Mouse (Mus musculus) urinary bladder, postnatal 14 days (tissue): ENCODE data around the gene Phf11c.
A peak's percentile ranks its signal among the peaks of the same experiment; 100 is the strongest.
"Not testable (repeated sequence)": the region's sequence is repeated elsewhere in the genome, so short reads cannot be mapped to it uniquely, and the experiment has no call there.

Experiments used
- DNase-seq: peaks from one replicate; pipeline ENCODE4 v3.0.0; 2021; ENCODE audit warnings: low spot score

Gene Phf11c

DNA sequence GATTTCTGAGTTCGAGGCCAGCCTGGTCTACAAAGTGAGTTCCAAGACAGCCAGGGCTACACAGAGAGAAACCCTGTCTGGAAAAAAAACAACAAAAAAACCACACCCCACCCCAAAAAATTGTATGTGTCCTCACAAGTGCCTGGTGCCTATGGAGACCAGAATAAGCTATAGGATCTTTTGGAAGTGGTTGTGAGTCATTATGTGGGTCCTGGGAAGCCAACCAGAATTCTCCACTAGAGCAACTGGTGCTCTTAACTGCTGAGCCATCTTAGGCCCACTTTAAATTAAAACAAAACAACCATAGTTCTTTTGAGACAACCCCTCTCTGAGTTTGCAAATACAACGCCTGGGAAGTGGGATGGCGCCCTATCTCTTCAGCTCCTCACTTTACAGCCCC is at the start of gene Phf11c:
TSS of gene Phf11c (minus strand) at position 101 of the 400 bp plus-strand sequence.
- no peak for DNase-seq

DNA sequence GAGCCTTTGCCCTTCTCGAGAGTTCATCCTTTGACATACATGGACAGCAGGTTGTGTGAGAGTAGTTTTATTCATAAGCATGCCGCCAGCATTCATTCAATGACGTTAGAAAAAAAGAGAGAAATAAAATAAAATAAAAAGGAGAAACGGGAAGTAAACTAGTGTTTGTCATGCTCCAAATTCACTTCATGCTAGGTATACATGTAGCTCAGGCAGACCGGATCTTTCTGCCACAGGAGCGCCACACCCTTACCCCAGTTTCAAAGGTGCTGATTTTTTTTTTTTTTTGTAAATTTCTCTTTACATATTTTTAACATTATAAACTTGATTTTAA is 46.3 kb upstream of the Phf11c start:
- DNase-seq = no peak

DNA sequence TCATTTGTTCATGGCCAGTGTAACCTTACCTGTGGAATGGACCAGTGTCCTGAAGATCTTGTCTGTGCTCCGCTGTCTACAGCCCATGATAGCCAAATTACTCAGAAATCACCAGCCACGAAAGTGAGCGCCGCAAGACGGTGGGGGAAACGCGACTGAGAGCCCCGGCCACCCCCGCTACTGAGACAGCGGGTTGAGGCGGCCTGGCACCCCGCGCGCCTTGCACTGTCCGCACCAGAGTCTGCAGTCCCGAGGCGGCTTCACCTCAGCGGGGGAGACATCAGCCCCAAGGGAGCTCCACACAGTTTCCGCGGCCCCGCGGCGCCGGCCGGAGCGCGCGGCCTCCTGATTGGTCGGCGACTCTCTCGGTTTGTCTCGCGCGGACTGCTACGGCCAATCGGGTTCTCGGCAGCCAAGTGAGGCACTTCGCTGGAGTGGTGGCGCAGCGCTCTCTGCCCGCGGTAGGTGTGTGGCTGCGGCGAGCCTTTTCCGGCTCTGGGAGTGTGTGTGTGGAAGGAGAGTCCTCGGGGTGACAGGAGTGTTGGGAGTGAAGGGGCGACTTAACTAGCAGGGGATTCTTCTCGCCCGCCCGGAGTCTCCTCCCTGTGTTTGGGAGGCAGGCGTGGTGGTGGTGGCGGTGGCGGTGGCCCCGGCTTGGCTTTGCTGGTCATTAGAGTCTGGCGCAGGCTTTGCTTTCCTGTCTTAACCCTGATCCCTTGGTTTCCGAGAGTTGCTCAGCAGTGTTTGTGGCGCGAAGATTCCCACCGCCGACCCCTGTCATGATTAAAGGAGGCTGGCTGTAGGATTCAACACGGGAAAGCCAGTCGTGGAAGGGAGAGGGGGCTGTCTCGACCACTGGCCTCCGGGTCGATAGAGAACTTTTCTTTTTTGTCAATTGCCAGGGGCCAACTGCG is 45.6 kb upstream of the Phf11c start, which contains the start of the genes Setdb2 and Cab39l:
TSS of gene Setdb2 (minus strand) at position 327 of the 914 bp plus-strand sequence.
TSS of gene Cab39l (plus strand) at position 415 of the 914 bp plus-strand sequence.
- peak; percentile 95 for DNase-seq

DNA sequence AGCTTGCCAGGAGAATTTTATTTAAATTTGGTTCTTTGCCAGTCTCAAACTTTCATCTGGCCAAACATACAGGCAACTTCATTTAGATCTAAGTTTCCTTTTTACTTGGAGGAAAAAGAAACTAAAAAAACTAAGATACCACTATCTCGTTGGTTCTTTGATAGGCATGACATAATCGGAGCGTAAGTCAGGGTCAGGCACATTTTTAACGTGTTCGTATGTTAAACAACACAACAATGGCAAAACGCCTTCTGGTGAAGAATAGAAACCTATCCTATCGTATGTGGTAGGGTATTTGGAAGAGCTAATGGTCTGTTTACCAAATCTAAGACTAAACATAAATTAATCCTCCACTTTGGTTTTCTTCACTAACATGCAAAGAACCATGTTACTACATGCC is 44.9 kb upstream of the Phf11c start:
- DNase-seq = no peak

DNA sequence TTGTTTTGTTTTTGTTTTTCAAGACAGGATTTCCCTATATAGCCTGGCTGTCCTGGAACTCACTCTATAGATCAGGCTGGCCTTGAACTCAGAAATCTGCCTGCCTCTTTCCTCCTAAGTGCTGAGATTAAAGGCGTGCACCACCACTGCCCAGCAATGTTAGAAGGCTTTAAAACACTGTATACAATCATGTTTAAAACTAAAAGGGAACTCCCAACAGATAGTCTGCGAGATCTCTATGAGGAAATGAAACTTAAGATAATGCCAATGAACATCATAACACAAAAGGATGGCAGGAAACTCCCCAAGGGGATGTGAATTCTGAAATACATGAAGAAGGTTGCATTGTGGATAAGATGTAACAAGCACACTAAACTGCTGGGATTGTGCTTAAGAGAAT is 43.3 kb upstream of the Phf11c start:
- DNase-seq = no peak

DNA sequence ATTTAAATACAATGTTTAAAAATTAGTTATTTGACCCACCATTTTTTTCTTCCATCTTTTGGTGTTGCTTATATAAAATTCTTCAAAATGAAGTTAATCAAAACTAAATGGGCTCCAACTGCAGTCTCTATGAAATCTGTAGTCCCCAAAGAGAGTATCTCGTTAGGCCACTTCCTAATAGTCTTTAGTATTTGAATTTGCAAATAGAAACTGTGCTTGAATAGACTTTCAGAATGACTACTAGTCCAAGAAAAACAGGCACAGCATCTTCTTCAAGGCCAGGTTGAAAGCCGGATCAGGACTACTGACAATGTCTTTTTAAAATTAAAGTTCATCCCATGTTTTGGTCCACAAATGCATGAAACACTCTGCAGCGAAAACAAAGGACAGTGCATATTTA is 42.2 kb upstream of the Phf11c start:
- DNase-seq = no peak

DNA sequence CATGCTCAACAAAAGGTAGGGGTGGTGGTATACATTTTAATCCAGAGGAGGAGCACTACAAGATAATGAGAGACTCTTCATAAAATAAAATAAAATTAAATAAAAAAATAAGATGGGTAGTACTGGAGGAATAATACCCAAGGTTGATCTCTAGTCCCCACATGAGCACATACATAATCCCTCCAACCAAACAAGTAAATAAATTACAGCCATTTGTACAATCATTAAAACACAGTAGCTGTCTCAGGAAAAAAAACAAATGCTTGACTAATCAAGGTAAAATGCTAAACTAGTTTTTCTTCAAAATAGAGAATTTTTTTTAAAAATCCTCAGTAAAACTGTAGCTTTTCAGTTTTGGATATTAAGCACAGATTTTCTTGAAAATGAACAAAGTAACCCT is 40.0 kb upstream of the Phf11c start:
- no peak for DNase-seq

DNA sequence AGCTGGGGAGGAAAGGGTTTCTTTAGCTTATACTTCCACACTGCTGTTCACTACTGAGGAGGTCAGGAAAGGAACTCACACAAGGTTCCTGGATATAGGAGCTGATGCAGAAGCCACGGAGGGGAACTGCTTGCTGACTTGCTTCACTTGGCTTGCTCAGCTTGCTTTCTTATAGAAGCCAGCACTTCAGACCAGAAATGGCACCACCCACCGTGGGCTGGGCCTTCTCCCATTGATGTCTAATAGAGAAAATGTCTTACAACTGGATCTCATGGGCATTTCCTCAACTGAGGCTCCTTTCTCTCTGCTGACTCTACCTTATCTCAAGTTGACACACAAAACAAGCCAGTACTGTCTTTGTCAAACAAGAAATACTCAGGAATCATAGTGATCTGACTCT is 38.7 kb upstream of the Phf11c start:
- DNase-seq = no peak

DNA sequence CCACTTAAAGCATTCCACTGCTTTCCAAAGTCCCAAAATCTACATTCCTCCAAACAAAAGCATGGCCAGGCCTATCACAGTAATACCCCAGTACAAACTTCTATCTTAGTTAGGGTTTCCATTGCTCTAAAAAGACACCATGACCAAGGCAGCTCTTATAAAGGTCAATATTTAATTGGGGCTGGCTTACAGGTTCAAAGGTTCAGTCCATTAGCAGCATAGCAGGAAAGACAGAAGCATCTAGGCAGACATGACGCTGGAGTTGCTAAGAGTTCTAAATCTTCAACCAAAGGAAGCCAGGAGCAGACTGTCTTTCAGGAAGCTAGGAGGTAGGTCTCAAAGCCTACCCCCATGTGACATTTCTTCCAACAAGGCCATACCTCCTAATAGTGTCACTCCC is 35.4 kb upstream of the Phf11c start:
- no peak for DNase-seq

DNA sequence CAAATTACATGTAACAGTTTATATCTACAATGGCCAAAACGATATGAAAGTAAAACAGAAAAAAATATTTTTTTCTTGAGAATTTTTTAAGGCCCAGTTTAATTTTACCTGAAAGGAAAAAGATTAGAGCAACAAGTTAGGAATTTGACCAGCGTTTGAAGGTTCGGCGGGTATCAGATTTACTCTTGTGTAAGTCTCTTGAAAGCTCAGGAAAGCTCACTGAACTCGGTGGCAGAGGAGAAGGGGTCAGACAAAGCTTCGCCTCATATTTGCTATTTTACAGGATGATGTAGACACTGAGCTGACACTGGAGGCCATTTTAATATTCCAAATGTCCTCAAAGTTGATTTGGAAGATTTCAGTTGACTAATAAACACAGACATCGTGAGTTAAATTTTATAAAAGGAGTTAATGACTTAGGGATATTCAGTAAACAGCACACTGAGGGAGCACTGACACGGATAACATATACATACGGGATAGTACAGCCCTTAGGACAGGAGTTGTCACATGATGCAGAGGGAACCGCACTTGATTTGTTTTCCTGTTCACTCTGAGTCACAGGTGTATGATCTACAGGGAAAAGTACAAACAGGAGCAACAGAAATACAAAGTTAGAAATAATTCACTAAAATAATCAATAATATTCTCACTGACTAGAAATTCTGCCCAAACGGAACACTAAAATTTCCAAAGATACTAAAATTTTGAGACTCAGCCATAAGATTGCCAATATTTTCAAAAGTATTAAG is 27.9 kb upstream of the Phf11c start:
- DNase-seq = no peak

DNA sequence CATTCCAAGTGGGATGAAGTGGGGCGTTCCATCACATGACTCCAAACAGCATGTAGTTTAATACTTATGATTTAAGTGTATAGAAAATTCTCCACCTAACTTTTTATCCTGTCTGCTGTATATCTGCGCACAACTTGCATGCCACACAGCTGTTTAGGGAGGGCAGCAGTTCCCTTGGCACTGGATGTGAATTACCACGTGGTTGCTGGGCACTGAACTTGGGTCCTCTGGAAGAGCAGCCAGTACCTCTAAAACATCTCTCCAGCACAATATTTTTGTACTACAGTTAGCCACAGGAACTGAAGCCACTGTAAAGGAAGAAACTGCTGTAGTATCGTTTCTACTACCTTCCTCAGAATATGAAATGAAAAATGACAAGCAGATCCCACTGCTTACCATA is 23.0 kb upstream of the Phf11c start:
- no peak for DNase-seq

DNA sequence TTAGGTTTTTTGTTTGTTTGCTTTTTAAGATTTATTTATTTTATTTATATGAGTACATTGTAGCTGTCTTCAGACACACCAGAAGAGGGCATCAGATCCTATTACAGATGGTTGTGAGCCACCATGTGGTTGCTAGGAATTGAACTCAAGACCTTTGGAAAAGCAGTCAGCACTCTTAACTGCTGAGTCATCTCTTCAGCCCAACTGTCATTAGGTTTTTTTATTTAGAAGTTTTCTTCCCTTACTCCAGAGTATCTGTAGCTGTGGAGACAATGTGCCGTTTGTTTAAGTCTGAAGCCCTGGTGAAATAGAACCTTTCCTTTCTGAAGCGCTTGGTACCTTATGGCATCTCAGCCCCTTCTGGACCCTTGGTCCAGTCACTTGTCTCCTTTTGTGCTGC is 19.8 kb upstream of the Phf11c start:
- DNase-seq = not testable (repeated sequence)

DNA sequence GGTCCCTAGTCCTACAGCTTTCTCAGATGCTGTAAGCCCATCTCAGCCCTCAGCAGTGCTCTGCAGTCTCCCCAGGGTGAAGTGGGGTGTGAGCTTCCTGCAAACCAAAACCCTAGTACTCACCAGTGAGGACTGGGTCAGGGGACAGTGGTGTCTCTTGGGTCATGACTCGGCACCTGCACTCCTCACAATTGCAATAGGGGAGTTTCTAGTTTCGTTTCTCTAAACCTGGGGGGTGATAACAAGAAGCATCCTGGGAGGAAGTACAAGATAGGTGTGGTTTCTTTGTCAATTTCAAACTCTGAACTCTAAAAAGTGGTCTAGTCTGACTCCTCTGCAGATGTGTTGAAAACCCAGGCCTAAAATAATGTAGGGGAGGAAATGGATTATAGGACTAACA is 1.8 kb upstream of the Phf11c start:
- DNase-seq = no peak

DNA sequence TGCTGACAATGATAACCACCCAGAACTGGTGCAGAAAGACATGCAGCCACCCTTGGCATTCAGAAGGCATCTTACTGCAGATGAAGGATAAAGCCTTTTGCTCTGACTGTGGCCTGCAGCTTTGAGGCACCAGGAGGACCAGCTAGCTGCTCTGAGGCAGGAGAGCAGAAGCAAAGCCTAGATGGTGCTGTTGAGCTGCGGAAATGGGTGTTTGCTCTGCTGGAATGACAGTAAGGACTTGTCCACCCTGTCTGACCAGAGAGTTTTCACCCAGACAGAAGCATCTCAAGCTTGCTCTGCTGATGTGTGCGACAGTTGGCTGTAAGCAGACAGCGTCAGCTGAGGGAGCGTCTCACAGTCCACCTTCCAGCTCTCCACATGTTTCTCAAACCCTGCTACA is 5.0 kb downstream of the Phf11c start:
- DNase-seq = peak; percentile 29

DNA sequence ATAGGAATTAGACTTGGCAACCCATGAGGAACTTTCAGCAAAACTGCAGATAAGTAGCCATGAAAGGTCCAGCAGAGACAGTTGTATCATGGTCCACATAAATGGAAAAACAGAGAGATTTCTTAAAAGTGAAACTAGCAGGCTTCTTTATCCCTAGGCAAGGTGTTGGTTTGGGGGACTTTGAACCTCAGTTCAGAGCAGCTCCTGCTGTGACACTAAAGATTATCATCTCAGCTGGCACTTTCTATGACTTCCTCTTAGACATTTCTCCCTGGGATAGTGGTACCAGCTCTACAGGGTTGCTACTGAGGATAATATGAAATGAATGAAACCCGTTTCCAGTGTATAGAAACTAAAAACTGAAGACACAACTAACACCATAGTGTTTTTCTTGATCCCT is 5.6 kb downstream of the Phf11c start:
- no peak for DNase-seq

DNA sequence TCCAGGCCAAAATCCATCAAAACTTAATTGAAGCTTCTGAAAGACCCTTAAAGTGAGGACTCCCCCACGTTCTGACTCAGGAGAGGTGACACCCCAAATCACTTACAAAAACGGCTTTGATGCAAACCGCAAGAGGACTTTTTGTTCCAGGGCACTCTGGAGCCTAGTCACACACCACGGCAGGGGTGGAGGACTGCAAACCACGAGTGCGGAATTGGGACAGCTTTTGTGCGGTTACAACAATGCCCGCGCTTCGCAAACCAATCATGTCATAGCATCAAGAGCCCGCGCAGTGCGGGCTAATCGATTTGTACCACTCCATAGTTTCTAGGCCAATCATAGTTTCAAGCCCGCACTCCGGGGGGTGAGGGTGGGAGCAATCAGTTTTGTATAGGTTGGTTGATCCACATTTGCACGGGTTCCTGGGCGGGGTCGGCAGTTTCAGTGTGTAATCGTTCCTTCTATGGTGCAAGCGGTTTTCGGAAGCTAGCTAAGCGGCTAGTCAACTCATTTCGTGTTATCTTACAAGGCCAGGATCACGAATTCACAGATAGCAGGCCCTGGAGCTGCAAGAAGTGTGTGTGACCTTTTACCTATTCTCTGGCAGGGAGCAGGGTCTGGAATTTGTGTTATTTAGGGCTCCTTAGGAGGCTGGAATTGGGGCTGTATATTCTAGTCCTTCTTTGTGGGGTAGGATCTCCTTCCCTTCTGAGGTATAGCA is 24.7 kb downstream of the Phf11c start:
- no peak for DNase-seq

DNA sequence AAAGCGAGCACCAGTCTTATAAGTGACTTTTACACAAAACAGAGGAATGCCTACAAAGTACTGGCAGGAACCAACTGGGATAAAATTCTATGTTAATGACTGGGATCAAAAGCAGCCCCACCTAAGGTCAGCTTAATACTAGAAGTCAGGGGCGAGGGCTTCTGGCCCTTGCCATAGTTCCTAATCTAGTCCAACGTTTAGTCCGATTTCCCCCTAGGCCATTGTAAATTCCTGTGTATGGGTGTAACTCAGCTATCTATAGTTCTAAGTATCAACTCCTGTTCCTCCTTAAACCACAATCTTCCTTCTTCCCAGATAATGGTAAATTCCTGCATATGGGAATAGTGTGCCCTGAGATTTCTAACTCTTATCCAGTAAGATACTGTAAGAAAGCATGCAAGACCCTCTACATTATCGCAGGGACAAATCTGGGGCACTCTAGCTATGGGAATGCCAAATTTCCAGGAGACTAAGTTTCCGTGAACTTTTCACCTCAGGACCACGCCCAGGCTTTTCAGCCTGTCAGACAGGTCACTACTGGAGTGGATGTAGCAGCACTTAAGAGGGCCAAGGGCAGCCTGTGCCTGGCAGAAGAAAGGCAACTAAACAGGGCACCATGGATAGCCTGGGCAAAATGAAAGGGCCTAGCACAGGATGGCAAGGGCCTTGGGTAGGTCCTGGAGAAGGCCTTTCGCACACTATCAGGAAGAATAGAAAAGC is 28.6 kb downstream of the Phf11c start:
- DNase-seq = peak; percentile 4

DNA sequence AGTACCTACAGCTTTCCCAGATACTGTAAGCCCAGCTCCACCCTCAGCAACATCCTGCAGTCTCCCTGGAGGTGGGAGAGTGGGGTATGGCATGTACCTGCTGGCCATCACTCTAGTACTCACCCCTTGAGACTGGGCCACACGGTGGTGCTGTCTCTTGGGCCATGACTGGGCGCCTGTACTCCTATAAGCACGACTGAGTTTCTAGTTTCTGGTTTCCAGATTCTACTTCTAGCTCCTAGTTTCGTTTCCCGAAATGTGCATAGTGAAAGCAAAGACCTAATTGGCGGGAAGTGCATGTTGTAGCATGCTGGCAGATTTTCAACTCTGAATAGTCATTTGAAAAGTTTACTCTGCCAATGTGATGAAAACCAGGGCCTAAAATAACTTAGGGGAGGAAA is 29.9 kb downstream of the Phf11c start, which contains the start of gene Phf11d:
TSS of gene Phf11d (minus strand) at position 227 of the 401 bp plus-strand sequence.
- DNase-seq = peak; percentile 28

DNA sequence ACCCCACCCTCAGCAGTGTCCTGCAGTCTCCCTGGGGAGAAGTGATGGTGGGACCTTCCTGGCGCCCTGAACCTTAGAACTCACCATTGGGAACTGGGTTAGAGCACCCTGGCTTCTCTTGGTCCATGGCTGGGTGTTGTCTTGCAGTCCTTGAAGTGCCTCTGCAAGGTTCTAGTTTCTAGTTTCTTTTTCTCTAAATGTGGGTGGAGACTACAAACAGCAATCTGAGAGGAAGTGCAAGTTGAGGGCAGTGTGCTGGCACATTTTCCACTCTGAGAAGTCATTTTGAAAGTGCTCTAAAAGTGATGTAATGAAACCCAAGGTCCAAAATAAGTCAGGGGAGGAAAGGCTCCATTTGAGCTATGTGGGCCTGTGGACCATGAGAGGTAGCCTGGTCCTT is 54.0 kb downstream of the Phf11c start, which contains the start of gene Phf11b:
TSS of gene Phf11b (minus strand) at position 163 of the 400 bp plus-strand sequence.
- not testable (repeated sequence) for DNase-seq

DNA sequence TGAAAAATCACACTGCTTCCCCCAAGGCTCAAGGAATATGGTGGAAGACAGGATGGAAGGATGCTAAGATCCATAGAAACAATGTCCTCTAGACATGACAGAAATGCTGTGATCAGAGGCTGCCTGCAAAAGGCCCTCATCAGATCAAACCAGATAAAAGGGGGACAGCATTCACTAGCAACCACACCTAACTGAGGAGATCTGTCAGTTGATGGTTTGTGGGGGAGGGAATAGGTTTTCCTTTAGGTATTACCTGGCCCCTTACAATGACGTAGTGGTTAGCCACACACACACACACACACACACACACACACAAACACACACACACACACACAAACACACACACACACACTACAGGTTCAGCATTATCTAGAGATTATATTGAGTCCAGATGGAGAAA is 55.6 kb downstream of the Phf11c start:
- DNase-seq = no peak

DNA sequence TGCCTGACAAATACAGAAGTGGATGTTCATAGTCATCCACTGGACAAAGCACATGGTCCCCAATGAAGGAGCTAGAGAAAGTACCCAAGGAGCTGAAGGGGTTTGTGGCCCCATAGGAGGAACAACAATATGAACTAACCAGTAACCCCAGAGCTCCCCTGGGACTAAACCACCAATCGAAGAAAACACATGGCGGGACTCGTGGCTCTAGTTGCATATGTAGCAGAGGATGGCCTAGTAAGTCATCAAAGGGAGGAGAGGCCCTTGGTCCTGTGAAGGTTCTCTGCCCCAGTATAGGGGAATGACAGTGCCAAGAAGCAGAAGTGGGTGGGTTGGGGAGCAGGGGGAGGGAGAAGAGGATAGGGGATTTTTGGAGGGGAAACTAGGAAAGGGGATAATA is 59.1 kb downstream of the Phf11c start:
- not testable (repeated sequence) for DNase-seq
